Mouse (Mus musculus): ENCODE results near the gene Gm20388. TPM values are rescaled to one million over a fixed set of nuclear protein-coding genes. Genes with fewer than 3 reads are reported as not detected.

Gm20388 gene
- polyA plus RNA-seq, 1 experiment: 59.3 TPM

GRCm38 (mm10) chr8:123847546-123847945 lies 3936.9 kb downstream of the Gm20388 start:
- TF ChIP-seq POLR2A (IDR thresholded peaks at IDR 0.05; ENCODE audit: borderline replicate concordance, extremely low read depth, insufficient read depth, insufficient read length, poor library complexity, severe bottlenecking) (no peak), CTCF (IDR thresholded peaks at IDR 0.05; ENCODE audit: borderline replicate concordance, extremely low read depth, insufficient read depth, insufficient read length) (no peak)

GRCm38 (mm10) chr8:123849352-123849751 lies 3938.7 kb downstream of the Gm20388 start:
- TF ChIP-seq CTCF (IDR thresholded peaks at IDR 0.05; ENCODE audit: borderline replicate concordance, extremely low read depth, insufficient read depth, insufficient read length) (no peak), POLR2A (IDR thresholded peaks at IDR 0.05; ENCODE audit: borderline replicate concordance, extremely low read depth, insufficient read depth, insufficient read length, poor library complexity, severe bottlenecking) (no peak)
- no peak for DNase-seq (ENCODE audit: low read depth)

More at GRCm38 (mm10) chr8:123847546-123847945, 3936.9 kb downstream of the Gm20388 start:
- DNase-seq (ENCODE audit: low read depth): no peak

- no peak for DNase-seq (ENCODE audit: low read depth)
- TF ChIP-seq POLR2A (IDR thresholded peaks at IDR 0.05; ENCODE audit: borderline replicate concordance, extremely low read depth, insufficient read depth, insufficient read length, poor library complexity, severe bottlenecking) (no peak), CTCF (IDR thresholded peaks at IDR 0.05; ENCODE audit: borderline replicate concordance, extremely low read depth, insufficient read depth, insufficient read length) (no peak)
These were observed 3940.9 kb downstream of the Gm20388 start for GRCm38 (mm10) chr8:123851590-123851989.

- DNase-seq (ENCODE audit: low read depth): no peak
- TF ChIP-seq POLR2A (IDR thresholded peaks at IDR 0.05; ENCODE audit: borderline replicate concordance, extremely low read depth, insufficient read depth, insufficient read length, poor library complexity, severe bottlenecking) (no peak), CTCF (IDR thresholded peaks at IDR 0.05; ENCODE audit: borderline replicate concordance, extremely low read depth, insufficient read depth, insufficient read length) (no peak)
These were observed 3943.6 kb downstream of the Gm20388 start for GRCm38 (mm10) chr8:123854252-123854651.

- TF ChIP-seq POLR2A (IDR thresholded peaks at IDR 0.05; ENCODE audit: borderline replicate concordance, extremely low read depth, insufficient read depth, insufficient read length, poor library complexity, severe bottlenecking) (no peak), CTCF (IDR thresholded peaks at IDR 0.05; ENCODE audit: borderline replicate concordance, extremely low read depth, insufficient read depth, insufficient read length) (no peak)
- no peak for DNase-seq (ENCODE audit: low read depth)
These were observed 3944.3 kb downstream of the Gm20388 start for GRCm38 (mm10) chr8:123854733-123855475.

- DNase-seq (ENCODE audit: low read depth): no peak
- TF ChIP-seq CTCF (IDR thresholded peaks at IDR 0.05; ENCODE audit: borderline replicate concordance, extremely low read depth, insufficient read depth, insufficient read length): no peak
- TF ChIP-seq POLR2A (IDR thresholded peaks at IDR 0.05; ENCODE audit: borderline replicate concordance, extremely low read depth, insufficient read depth, insufficient read length, poor library complexity, severe bottlenecking): no peak
These were observed 3946.7 kb downstream of the Gm20388 start for GRCm38 (mm10) chr8:123857361-123857760.

- TF ChIP-seq CTCF (IDR thresholded peaks at IDR 0.05; ENCODE audit: borderline replicate concordance, extremely low read depth, insufficient read depth, insufficient read length) (no peak), POLR2A (IDR thresholded peaks at IDR 0.05; ENCODE audit: borderline replicate concordance, extremely low read depth, insufficient read depth, insufficient read length, poor library complexity, severe bottlenecking) (no peak)
- peak; percentile 60 for DNase-seq (ENCODE audit: low read depth)
These were observed 3947.9 kb downstream of the Gm20388 start for GRCm38 (mm10) chr8:123858574-123858940.

- DNase-seq (ENCODE audit: low read depth): peak; percentile 97
- TF ChIP-seq CTCF (IDR thresholded peaks at IDR 0.05; ENCODE audit: borderline replicate concordance, extremely low read depth, insufficient read depth, insufficient read length) (0 out of 2 replicates have a peak, but pooled peaks have one; percentile 6), POLR2A (IDR thresholded peaks at IDR 0.05; ENCODE audit: borderline replicate concordance, extremely low read depth, insufficient read depth, insufficient read length, poor library complexity, severe bottlenecking) (peak; percentile 47; the same call in 1 of the 2 replicates)
These were observed 3948.5 kb downstream of the Gm20388 start for GRCm38 (mm10) chr8:123858941-123859647.

- TF ChIP-seq POLR2A (IDR thresholded peaks at IDR 0.05; ENCODE audit: borderline replicate concordance, extremely low read depth, insufficient read depth, insufficient read length, poor library complexity, severe bottlenecking) (no peak), CTCF (IDR thresholded peaks at IDR 0.05; ENCODE audit: borderline replicate concordance, extremely low read depth, insufficient read depth, insufficient read length) (no peak)
- no peak for DNase-seq (ENCODE audit: low read depth)
These were observed 3949.1 kb downstream of the Gm20388 start, which contains the start of gene Ccsap for GRCm38 (mm10) chr8:123859648-123860259. Gene Ccsap (minus strand): TSS chr8:123860209.

GRCm38 (mm10) chr8:123860386-123860785 lies 3949.7 kb downstream of the Gm20388 start:
- no peak for DNase-seq (ENCODE audit: low read depth)
- no peak for TF ChIP-seq POLR2A (IDR thresholded peaks at IDR 0.05; ENCODE audit: borderline replicate concordance, extremely low read depth, insufficient read depth, insufficient read length, poor library complexity, severe bottlenecking)
- no peak for TF ChIP-seq CTCF (IDR thresholded peaks at IDR 0.05; ENCODE audit: borderline replicate concordance, extremely low read depth, insufficient read depth, insufficient read length)

- TF ChIP-seq POLR2A (IDR thresholded peaks at IDR 0.05; ENCODE audit: borderline replicate concordance, extremely low read depth, insufficient read depth, insufficient read length, poor library complexity, severe bottlenecking): no peak
- no peak for TF ChIP-seq CTCF (IDR thresholded peaks at IDR 0.05; ENCODE audit: borderline replicate concordance, extremely low read depth, insufficient read depth, insufficient read length)
These were observed 3955.1 kb downstream of the Gm20388 start for GRCm38 (mm10) chr8:123865786-123866185.

More at GRCm38 (mm10) chr8:123865786-123866185, 3955.1 kb downstream of the Gm20388 start:
- no peak for DNase-seq (ENCODE audit: low read depth)

Measured in brain, embryonic 14.5 days (tissue).